Mouse (Mus musculus): ENCODE data around the gene Cmip.

DNA sequence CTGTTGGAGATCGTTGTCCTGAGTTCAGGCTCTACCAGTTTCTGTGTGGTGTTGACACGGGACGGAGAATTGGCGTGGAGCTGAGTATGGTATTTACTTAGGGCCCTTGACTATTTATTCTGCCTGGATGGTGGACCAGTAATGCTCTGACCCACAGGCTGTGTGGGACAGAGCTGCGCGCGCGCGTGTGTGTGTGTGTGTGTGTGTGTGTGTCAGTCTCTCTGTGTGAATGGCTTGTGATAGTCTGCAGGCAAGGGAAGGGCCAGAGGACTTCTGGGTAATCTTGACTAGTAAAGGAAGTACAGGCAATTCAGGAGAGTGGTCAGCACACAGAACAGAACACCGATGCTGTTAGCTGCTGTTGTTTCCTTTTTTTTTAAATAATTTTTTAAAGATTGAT is 24.8 kb downstream of the Cmip start:
- TF ChIP-seq POLR2A (IDR thresholded peaks at IDR 0.05; ENCODE audit: control insufficient read depth, extremely low read depth, insufficient read depth, low read length, poor library complexity) (no peak), CTCF (IDR thresholded peaks at IDR 0.05; ENCODE audit: borderline replicate concordance, control insufficient read depth, extremely low read depth, insufficient read depth, low read length, poor library complexity) (no peak)
